Mouse (Mus musculus) forebrain, embryonic 12.5 days (tissue): ENCODE results near the gene Ednrb. TPM values are rescaled to one million over a fixed set of nuclear protein-coding genes. Genes with fewer than 3 reads are reported as not detected.

ENCODE experiments used
- ATAC-seq: fragments of 200-750 bp; cut with Nextera tagmentation; 2 replicates; pipeline ENCODE4 v1.8.0; 2017; ENCODE audit warnings: moderate TSS enrichment; ENCODE audit not compliant: low FRiP score
- H3K27ac ChIP-seq: fragments of 300-500 bp; sonication (generic); 2 replicates; pipeline ENCODE4 v1.5.1; 2016; ENCODE audit warnings: mild to moderate bottlenecking
- H3K27me3 ChIP-seq: fragments of 300-500 bp; sonication (generic); 2 replicates; pipeline ENCODE4 v1.6.1; 2016; ENCODE audit warnings: mild to moderate bottlenecking
- H3K36me3 ChIP-seq: fragments of 300-500 bp; sonication (generic); replicated peaks from 2 replicates; pipeline ENCODE4 v1.6.1; 2016; ENCODE audit warnings: mild to moderate bottlenecking
- H3K4me1 ChIP-seq: fragments of 300-500 bp; sonication (generic); 2 replicates; pipeline ENCODE4 v1.6.1; 2016
- H3K4me2 ChIP-seq: fragments of 300-500 bp; sonication (generic); 2 replicates; pipeline ENCODE4 v1.6.1; 2016; ENCODE audit warnings: mild to moderate bottlenecking, moderate library complexity
- H3K4me3 ChIP-seq: fragments of 300-500 bp; sonication (generic); replicated peaks from 2 replicates; pipeline ENCODE4 v1.5.1; 2016; ENCODE audit warnings: mild to moderate bottlenecking
- H3K9ac ChIP-seq: fragments of 300-500 bp; sonication (generic); 2 replicates; pipeline ENCODE4 v1.6.1; 2016; ENCODE audit warnings: mild to moderate bottlenecking
- H3K9me3 ChIP-seq: fragments of 300-500 bp; sonication (generic); 2 replicates; pipeline ENCODE4 v1.6.1; 2016
- WGBS: fragments of 180-500 bp; shearing (Covaris S2); methylation state at CpG from one replicate; pipeline ENCODE4 v1.1.7; 2016; 5-methylcytosine and 5-hydroxymethylcytosine counted together
- polyA plus RNA-seq: library from polyadenylated mRNA; unstranded; fragments of >200 nt; fragmentation: Nextera tagmentation; extraction: Ambion mirVana; gene quantifications from 2 replicates; pipeline ENCODE4 v1.2.1, GENCODE M21; 2016

Gene Ednrb
- polyA plus RNA-seq, 1 experiment from 2014 or later = 67.9 TPM

GRCm38 (mm10) chr14:103843371-103844001 is 716 bp downstream of the Ednrb start:
- peak overlapping the region; percentile 63 for H3K27ac ChIP-seq
- no peaks in the 10 kb centered on the region for H3K9me3 ChIP-seq
- H3K4me2 ChIP-seq = peak overlapping the region; percentile 89
- ATAC-seq = peak; percentile 78
- peak overlapping the region; percentile 62 for H3K9ac ChIP-seq
- H3K27me3 ChIP-seq = no peaks in the 10 kb centered on the region
- peaks cover 37% of the 10 kb centered on the region for H3K4me1 ChIP-seq
- peak overlapping the region; percentile 55 for H3K4me3 ChIP-seq
- WGBS = under 1% methylated on average over 30 of the region's 30 CpGs
- peaks cover 8% of the 10 kb centered on the region; the same call in 1 of the 2 replicates for H3K36me3 ChIP-seq

DNA sequence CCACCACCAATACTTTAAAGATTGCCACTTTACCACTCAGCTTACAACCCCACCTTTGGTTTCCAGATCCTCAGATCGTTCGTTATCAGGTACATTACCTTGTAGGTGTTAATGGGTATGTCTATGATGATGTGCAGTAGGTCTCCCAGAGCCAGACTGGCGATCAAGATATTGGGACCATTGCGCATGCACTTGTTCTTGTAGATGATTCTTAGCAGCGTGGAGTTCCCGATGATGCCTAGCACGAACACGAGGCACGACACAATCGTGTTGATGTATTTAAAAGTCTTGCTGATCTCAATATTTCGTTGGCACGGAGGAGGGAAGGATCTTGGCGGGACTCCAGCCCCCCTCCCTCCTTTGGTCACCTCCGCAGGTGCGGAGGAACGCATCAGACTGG is 1.3 kb downstream of the Ednrb start:
- WGBS = 4% methylated on average over 16 of the region's 16 CpGs
- Histone ChIP-seq H3K4me1 (peaks cover 37% of the 10 kb centered on the region), H3K27me3 (no peaks in the 10 kb centered on the region), H3K9ac (peak overlapping the region; percentile 62), H3K27ac (0 out of 2 replicates have a peak overlapping the region, but pooled peaks have one; percentile 63), H3K4me3 (peak overlapping the region; percentile 55), H3K4me2 (peak overlapping the region; percentile 89), H3K9me3 (no peaks in the 10 kb centered on the region), H3K36me3 (peaks cover 8% of the 10 kb centered on the region; the same call in 1 of the 2 replicates)
- ATAC-seq = no peak; the same call in 1 of the 2 replicates

DNA sequence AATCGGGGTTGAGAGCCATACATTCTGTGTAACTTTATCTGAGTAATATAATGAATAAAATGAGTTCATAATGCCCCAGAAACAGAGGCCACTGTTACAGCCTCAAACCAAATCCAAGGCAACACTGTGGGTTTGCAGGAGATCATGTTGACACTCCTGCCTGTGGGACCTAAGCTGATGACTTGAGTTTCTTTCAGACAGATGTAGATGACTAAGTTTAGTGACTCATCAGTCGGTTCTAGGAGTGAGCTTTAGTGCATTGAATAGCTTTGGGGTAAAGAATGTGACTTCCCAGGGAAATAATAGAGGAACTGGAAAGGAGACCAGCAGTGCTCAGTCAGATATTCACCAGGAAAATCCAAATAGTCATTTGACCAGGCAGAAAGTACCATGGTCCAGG is 3.8 kb downstream of the Ednrb start:
- Histone ChIP-seq H3K4me3 (no peak overlapping the region), H3K36me3 (peaks cover 8% of the 10 kb centered on the region; the same call in 1 of the 2 replicates), H3K4me2 (no peak overlapping the region), H3K9me3 (no peaks in the 10 kb centered on the region), H3K9ac (no peak overlapping the region), H3K4me1 (peaks cover 37% of the 10 kb centered on the region), H3K27me3 (no peaks in the 10 kb centered on the region), H3K27ac (no peak overlapping the region)
- no peak for ATAC-seq
- 87% methylated on average over 2 of the region's 2 CpGs for WGBS

GRCm38 (mm10) chr14:103838887-103839286 is 5.3 kb downstream of the Ednrb start:
- Histone ChIP-seq H3K9me3 (no peaks in the 10 kb centered on the region), H3K36me3 (peaks cover 8% of the 10 kb centered on the region; the same call in 1 of the 2 replicates), H3K27ac (no peak overlapping the region), H3K27me3 (no peaks in the 10 kb centered on the region), H3K9ac (no peak overlapping the region), H3K4me1 (peaks cover 31% of the 10 kb centered on the region), H3K4me2 (no peak overlapping the region), H3K4me3 (no peak overlapping the region)
- ATAC-seq = no peak
- WGBS = 94% methylated on average over 5 of the region's 5 CpGs

DNA sequence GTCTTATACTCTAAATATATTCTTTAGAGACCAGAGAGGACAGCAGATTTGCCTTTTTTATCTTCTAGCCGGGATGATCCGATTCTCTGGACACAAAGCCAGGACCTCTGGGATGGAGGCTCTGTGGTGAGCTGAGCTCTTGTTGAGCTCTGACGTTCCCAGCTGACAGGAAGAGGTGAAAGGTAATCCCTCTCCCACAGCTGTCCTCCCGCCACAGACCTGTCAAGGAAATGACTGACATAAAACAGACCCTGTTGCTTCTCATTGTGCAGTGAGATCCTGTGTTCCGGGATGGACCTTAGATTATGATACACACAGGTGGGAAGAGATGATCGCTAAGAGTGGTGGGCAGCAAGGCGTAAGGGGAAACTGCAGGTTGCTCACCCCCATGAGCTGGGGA is 9.6 kb downstream of the Ednrb start:
- no peak for ATAC-seq
- Histone ChIP-seq H3K27me3 (no peaks in the 10 kb centered on the region), H3K4me3 (no peak overlapping the region), H3K27ac (no peak overlapping the region), H3K4me2 (no peak overlapping the region), H3K4me1 (peaks cover 8% of the 10 kb centered on the region; the same call in 1 of the 2 replicates), H3K9ac (no peak overlapping the region), H3K36me3 (peaks cover 3% of the 10 kb centered on the region; the same call in 1 of the 2 replicates), H3K9me3 (no peaks in the 10 kb centered on the region)
- WGBS = 56% methylated on average over 7 of the region's 7 CpGs

GRCm38 (mm10) chr14:103834147-103834546 is 10.1 kb downstream of the Ednrb start:
- 37% methylated on average over 3 of the region's 3 CpGs for WGBS
- Histone ChIP-seq H3K4me3 (no peak overlapping the region), H3K27me3 (no peaks in the 10 kb centered on the region), H3K9me3 (no peaks in the 10 kb centered on the region), H3K9ac (no peak overlapping the region), H3K4me2 (no peak overlapping the region), H3K4me1 (peaks cover 8% of the 10 kb centered on the region; the same call in 1 of the 2 replicates), H3K27ac (no peak overlapping the region), H3K36me3 (no peaks in the 10 kb centered on the region)
- ATAC-seq = no peak

- ATAC-seq = no peak
- Histone ChIP-seq H3K4me3 (no peak overlapping the region), H3K4me2 (no peak overlapping the region), H3K27ac (no peak overlapping the region), H3K27me3 (no peaks in the 10 kb centered on the region), H3K9me3 (no peaks in the 10 kb centered on the region), H3K9ac (no peak overlapping the region), H3K36me3 (no peaks in the 10 kb centered on the region), H3K4me1 (peaks cover 8% of the 10 kb centered on the region; the same call in 1 of the 2 replicates)
- WGBS = 94% methylated on average over 4 of the region's 4 CpGs
Observed at GRCm38 (mm10) chr14:103832472-103832871, 11.7 kb downstream of the Ednrb start.

- Histone ChIP-seq H3K36me3 (no peaks in the 10 kb centered on the region), H3K4me3 (no peak overlapping the region), H3K4me2 (no peak overlapping the region), H3K27ac (no peak overlapping the region), H3K4me1 (peaks cover 8% of the 10 kb centered on the region; the same call in 1 of the 2 replicates), H3K9ac (no peak overlapping the region), H3K27me3 (no peaks in the 10 kb centered on the region), H3K9me3 (no peaks in the 10 kb centered on the region)
- 84% methylated on average over 5 of the region's 5 CpGs for WGBS
- ATAC-seq = no peak
Observed at GRCm38 (mm10) chr14:103831007-103831406, 13.2 kb downstream of the Ednrb start.

GRCm38 (mm10) chr14:103826343-103826742 is 17.9 kb downstream of the Ednrb start:
- no peak for ATAC-seq
- H3K27me3 ChIP-seq = no peaks in the 10 kb centered on the region
- H3K9ac ChIP-seq = no peak overlapping the region
- 90% methylated on average over 9 of the region's 9 CpGs for WGBS
- no peak overlapping the region for H3K4me2 ChIP-seq
- H3K4me1 ChIP-seq = no peaks in the 10 kb centered on the region
- no peak overlapping the region for H3K27ac ChIP-seq
- H3K36me3 ChIP-seq = no peaks in the 10 kb centered on the region
- H3K9me3 ChIP-seq = no peaks in the 10 kb centered on the region
- H3K4me3 ChIP-seq = no peak overlapping the region

DNA sequence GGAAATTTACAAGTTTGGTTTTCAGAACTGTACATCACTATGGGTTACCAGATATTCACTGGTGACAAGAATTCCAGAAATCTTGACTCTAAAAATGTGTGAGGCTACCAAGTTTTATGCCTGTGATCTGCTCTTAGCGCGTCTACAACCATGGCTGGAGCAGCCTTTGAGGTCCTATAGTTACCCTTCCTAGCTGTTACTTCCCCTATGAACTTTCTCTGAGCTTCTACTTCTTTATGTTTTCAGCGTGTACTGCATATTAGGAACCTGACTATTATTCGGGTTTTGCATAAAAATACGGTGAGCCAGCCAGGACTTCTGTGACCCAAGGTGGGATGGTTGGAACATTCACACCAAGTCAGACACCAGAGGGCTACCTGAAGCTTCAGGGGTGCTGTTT is 18.3 kb downstream of the Ednrb start:
- WGBS = 98% methylated on average over 5 of the region's 5 CpGs
- Histone ChIP-seq H3K36me3 (peaks cover 3% of the 10 kb centered on the region; the same call in 1 of the 2 replicates), H3K9me3 (no peaks in the 10 kb centered on the region), H3K4me1 (no peaks in the 10 kb centered on the region), H3K27ac (no peak overlapping the region), H3K4me2 (no peak overlapping the region), H3K4me3 (no peak overlapping the region), H3K9ac (no peak overlapping the region), H3K27me3 (no peaks in the 10 kb centered on the region)
- no peak for ATAC-seq

- ATAC-seq = no peak
- Histone ChIP-seq H3K9me3 (no peaks in the 10 kb centered on the region), H3K4me2 (no peak overlapping the region), H3K4me3 (no peak overlapping the region), H3K27me3 (no peaks in the 10 kb centered on the region), H3K36me3 (peaks cover 16% of the 10 kb centered on the region), H3K9ac (no peak overlapping the region), H3K4me1 (no peaks in the 10 kb centered on the region), H3K27ac (no peak overlapping the region)
- WGBS = 76% methylated on average over 7 of the region's 7 CpGs
Observed at GRCm38 (mm10) chr14:103823501-103823900, 20.7 kb downstream of the Ednrb start.

DNA sequence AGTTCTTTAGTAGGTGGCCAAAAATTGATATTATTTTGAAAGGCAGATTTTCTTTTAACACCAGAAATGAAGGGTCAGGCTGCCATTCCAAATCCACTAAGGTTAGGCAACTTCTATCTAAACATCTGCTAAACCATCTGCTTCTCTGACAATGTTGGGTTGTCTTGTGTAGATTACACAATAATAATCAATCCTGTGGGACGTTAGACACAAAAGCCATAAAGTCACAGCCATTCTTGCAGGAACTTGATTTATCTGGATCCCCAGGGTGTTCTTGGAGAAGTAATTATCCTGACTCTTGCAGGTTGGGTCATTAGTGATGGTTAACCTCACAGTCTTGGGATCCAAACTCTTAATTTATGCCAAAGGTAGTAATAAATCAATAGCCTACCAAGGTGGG is 21.6 kb downstream of the Ednrb start:
- no peak for ATAC-seq
- Histone ChIP-seq H3K27ac (no peak overlapping the region), H3K4me1 (no peaks in the 10 kb centered on the region), H3K9ac (no peak overlapping the region), H3K9me3 (no peaks in the 10 kb centered on the region), H3K4me3 (no peak overlapping the region), H3K27me3 (no peaks in the 10 kb centered on the region), H3K36me3 (peaks cover 16% of the 10 kb centered on the region), H3K4me2 (no peak overlapping the region)
- 58% methylated on average over 1 of the region's 1 CpGs for WGBS
